Mouse (Mus musculus) gonadal fat pad, adult 2 months (tissue): ENCODE results near the gene Scarb1. TPM values are rescaled to one million over a fixed set of nuclear protein-coding genes. Genes with fewer than 3 reads are reported as not detected.

Experiments
- DNase-seq: peaks from one replicate; pipeline ENCODE4 v3.0.0-alpha.2; 2012; ENCODE audit warnings: low read depth
- polyA plus RNA-seq: library from polyadenylated mRNA; depleted of rRNA; stranded (reverse); fragments of >200 nt; gene quantifications from 2 replicates; pipeline ENCODE4 v1.2.3, GENCODE M21; 2012; rRNA removed

Gene Scarb1
- polyA plus RNA-seq, 1 experiment, result 215 TPM

- DNase-seq, result no peak
Measured at GRCm38 (mm10) chr5:125235874-125236273, 105.0 kb downstream of the Scarb1 start.

GRCm38 (mm10) chr5:125235398-125235797 is 105.5 kb downstream of the Scarb1 start:
- no peak for DNase-seq

- no peak for DNase-seq
Measured at GRCm38 (mm10) chr5:125234399-125234798, 106.5 kb downstream of the Scarb1 start.

GRCm38 (mm10) chr5:125233478-125233877 is 107.4 kb downstream of the Scarb1 start:
- no peak for DNase-seq

- DNase-seq, result no peak
Measured at GRCm38 (mm10) chr5:125232443-125232979, 108.4 kb downstream of the Scarb1 start.

- DNase-seq, result no peak
Measured at GRCm38 (mm10) chr5:125230463-125230862, 110.4 kb downstream of the Scarb1 start.

GRCm38 (mm10) chr5:125229097-125229496 is 111.8 kb downstream of the Scarb1 start:
- no peak for DNase-seq

GRCm38 (mm10) chr5:125227699-125228098 is 113.2 kb downstream of the Scarb1 start:
- no peak for DNase-seq

Other genes with a start within 250 kb of the Scarb1 start
- 31.3 and 74.2 TPM in 2 replicates for gene Ncor2, start 161.9 kb downstream of the Scarb1 start, polyA plus RNA-seq
- 0.34 and 0.65 TPM in 2 replicates for gene Gm10382, start 48.2 kb upstream of the Scarb1 start, polyA plus RNA-seq
- 1,190 and 1,336 TPM in 2 replicates for gene Ubc, start 49.1 kb upstream of the Scarb1 start, polyA plus RNA-seq
- gene Dhx37, start 93.0 kb upstream of the Scarb1 start, polyA plus RNA-seq, result 21.5 and 28.7 TPM in 2 replicates
- 20.2 and 20.4 TPM in 2 replicates for gene Bri3bp, start 100.5 kb upstream of the Scarb1 start, polyA plus RNA-seq
- gene Aacs, start 134.7 kb upstream of the Scarb1 start, polyA plus RNA-seq, result 139 and 155 TPM in 2 replicates
- 1.6 and 2.5 TPM in 2 replicates for gene Tmem132b, start 190.7 kb upstream of the Scarb1 start, polyA plus RNA-seq